Comparison of ENCODE assay signal across 1 mouse cellular context in the genomic region with DNA sequence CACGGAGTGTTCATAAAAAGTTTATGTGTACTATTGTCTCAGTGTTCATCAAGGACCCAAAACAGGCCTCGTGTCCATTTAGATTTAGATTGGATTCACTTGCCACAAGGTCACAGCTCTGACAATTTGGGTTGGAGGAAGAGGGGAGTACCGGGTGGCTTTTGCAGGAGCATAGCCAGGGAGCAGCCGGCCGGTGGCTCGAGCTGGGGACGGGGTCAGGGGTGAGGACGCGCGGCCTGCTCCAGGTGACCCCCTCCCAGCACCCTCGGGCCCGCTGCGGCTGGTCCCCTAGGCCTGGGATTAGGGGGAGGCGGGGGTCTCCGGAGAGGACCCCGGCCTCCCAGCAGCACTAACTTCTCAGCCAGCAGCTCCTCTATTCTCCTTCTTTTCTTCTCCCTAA.
TF ChIP-seq lines count a peak whose summit lies in the region.

No protein-coding gene starts in this region.

TF ChIP-seq in CH12.LX, 34 proteins besides CTCF, POLR2A, EP300 and RAD21:
- no peak for TF ChIP-seq KAT2A (IDR thresholded peaks at IDR 0.05; ENCODE audit: insufficient replicate concordance, low read length)
- TF ChIP-seq SIN3A (IDR thresholded peaks at IDR 0.05; ENCODE audit: low read length) = no peak
- TF ChIP-seq MAZ (IDR thresholded peaks at IDR 0.05; ENCODE audit: low read depth, low read length) = no peak
- no peak for TF ChIP-seq ZMIZ1 (IDR thresholded peaks at IDR 0.05; ENCODE audit: low read depth, low read length)
- TF ChIP-seq TCF12 (IDR thresholded peaks at IDR 0.05; ENCODE audit: low read depth, low read length) = no peak
- TF ChIP-seq MXI1 (IDR thresholded peaks at IDR 0.05; ENCODE audit: low read depth, low read length) = no peak
- TF ChIP-seq SMC3 (IDR thresholded peaks at IDR 0.05; ENCODE audit: low read depth, low read length) = no peak
- no peak for TF ChIP-seq ZKSCAN1 (IDR thresholded peaks at IDR 0.05; ENCODE audit: borderline replicate concordance, low read depth, low read length)
- TF ChIP-seq HCFC1 (IDR thresholded peaks at IDR 0.05; ENCODE audit: low read depth, low read length) = no peak
- no peak; the same call in none of the 2 replicates for TF ChIP-seq CHD1 (IDR thresholded peaks at IDR 0.05; ENCODE audit: low read depth, low read length)
- no peak for TF ChIP-seq POLR2AphosphoS2 (IDR thresholded peaks at IDR 0.05; ENCODE audit: low read depth, low read length)
- TF ChIP-seq TBP (conservative IDR thresholded peaks at IDR 0.05; ENCODE audit: low read depth, low read length) = no peak
- no peak for TF ChIP-seq JUN (IDR thresholded peaks at IDR 0.05; ENCODE audit: insufficient read depth, low read depth, low read length)
- no peak for TF ChIP-seq NELFE (IDR thresholded peaks at IDR 0.05; ENCODE audit: low read depth, low read length)
- no peak for TF ChIP-seq RCOR1 (conservative IDR thresholded peaks at IDR 0.05; ENCODE audit: low read depth, low read length)
